Mouse (Mus musculus): ENCODE results near the gene Retreg1. TPM values are rescaled to one million over a fixed set of nuclear protein-coding genes. Genes with fewer than 3 reads are reported as not detected.
A peak's percentile ranks its signal among the peaks of the same experiment; 100 is the strongest.
"Not testable (repeated sequence)": the region's sequence is repeated elsewhere in the genome, so short reads cannot be mapped to it uniquely, and the experiment has no call there.

Gene Retreg1
- total RNA-seq, 2 experiments from 2014 or later: 101 to 102 TPM

DNA sequence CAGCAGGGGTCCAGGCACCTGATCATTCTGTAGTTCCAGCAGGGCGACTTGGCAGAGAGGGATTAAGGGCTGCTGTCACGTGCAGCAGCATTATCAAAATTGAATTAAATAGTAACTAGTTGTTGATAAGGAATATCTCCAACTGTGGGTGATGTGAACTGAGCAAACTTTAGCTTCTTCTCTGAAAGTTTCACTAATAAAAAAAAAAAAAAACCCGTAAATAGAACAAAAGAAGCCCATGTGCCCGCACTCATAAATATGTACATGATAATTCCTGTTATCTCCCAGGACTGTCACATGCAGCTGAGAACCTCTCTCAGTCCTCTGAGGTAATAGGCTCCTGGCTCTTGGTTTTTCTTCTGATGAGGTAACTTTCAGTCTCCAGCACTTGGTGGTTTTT lies 99.4 kb downstream of the Retreg1 start:
- DNase-seq (ENCODE audit: low spot score in 2 of 2): no peak

DNA sequence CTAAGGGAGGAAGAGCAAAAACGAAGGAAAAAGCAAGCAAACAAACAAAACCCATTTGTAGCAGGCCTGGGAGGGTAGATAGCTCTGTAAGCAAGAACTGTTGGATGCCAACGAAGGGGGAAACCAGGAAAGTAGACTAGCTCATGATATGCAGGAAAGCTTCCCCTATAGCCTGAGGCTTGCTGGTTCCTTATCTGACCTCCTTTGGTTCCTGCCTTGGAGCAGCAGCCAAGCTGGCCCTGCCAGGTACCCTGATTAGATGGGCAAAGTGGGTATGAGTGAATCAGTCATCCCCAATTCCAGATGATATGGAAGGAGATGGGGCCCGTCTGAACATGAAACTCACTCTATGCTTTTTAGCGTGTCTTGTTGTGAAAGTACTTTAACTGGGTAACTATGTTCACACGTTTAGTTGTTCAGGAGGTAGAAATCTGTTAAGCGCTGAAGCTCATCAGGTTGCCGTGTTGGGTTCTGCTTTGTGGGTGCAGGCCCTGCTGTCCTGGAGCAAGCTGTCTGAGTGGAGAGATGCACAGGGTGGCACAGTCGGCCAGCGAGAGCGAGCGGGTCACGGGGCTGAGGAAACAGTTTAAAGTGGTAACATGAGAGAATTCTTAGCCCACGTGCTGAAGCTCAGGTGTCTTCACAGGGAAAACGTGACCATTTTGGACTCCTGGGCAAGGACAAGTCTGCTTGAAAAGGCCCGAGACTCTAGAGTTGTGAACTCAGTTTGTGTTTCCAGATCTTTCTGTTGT lies 100.6 kb downstream of the Retreg1 start:
- DNase-seq (ENCODE audit: low spot score in 2 of 2): no peak

DNA sequence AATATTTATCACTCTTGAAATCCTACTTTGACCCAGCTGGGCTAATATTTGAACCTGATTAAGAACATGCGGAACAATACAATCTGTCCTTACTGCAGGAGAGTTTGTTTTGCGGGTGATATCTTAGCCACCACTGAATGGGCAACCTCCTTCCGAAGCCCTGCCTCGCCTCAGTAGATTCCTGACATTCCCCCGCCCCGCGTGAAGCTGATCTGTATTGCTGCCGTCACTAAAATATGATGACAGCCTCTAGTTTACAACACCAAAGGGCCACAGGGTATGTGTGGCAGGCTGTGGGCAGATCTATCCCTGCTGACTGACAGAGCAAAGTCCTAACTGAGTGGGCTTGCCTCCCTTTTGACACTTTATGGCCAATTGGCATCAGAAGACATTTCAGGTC lies 102.2 kb downstream of the Retreg1 start:
- DNase-seq (ENCODE audit: low spot score in 2 of 2): no peak

DNA sequence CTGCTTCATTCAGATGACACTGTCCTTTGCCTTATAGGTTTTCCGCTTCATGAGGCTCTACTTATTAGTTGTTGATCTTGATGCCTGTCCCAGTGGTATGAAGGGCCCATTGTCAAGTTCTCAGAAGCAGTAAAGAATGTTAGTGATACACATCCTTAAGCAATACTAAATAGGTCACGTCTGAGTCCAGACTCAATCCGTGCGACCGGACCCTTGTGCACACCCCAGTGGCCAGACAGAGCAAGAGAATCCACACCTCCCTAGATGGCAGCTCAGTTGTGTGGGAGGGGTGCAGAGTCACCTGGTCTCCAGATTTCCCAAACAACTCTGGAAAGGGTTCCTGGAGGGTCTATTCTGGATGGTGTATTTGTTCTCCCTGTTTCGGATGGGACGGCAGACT lies 103.5 kb downstream of the Retreg1 start:
- no peak for DNase-seq (ENCODE audit: low spot score in 2 of 2)

DNA sequence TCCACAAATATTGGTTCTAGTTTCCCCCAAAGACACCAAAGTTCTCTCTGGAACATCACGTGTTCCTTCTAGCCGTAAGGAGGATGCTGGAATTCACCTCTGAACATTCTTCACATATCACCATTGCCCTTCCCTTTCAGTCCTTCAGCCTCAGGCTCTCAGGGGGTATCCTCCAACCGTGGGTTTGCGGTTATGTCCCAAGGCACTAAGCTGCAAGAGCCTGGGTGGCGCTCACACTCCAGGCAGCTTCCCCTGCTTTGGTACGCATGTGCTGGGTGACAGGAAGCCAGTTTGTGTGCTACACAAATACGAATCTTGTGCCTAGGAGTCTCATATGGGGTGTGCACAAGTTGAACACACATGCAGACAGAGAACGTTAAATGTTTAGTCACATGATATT lies 104.4 kb downstream of the Retreg1 start:
- DNase-seq (ENCODE audit: low spot score in 2 of 2): no peak

DNA sequence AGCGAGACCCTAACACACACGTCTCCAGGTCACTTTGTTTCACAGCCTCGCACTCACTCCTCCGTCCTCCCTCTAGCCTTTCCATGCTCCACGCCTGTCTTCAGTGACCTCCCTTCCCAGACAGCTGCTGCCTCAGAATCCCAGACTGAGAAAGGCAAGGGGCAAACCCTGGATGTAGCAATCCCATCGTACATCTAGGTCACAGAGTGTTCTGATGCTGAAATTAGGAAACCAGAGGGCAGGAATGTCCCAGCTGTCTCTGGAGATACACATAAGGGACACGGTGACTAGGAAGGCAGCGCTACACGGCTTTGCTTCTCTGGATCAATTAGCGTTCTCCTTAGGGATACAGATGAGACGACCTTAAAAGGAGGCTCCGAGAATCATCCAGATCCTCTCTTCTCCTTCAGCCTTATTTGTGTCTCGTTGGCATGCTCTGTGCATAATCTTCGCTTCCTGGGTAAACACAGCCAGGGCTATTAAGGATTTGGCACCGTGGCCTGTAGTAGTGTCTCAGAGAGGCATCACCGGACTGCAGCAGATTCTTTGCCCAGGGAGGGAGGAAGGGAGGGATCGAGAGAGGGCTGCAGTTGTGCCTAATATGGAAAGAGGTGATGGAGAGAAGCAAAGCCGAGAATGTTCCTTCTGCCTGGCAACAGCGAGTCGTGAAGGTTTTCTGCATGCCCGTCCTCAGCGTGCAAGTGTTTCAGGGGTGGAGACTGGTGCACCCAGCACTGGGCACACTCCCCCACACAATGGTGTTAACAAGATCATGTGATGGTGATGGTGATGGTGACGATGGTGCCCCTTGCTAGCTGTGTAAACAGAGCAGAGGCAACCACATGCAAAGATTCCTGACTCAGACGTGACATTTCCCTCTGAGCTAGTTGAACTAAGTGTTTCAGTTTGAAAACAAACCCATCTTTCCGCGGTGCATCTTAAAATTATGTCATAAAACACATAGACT lies 105.6 kb downstream of the Retreg1 start:
- DNase-seq (ENCODE audit: low spot score in 2 of 2): no peak

DNA sequence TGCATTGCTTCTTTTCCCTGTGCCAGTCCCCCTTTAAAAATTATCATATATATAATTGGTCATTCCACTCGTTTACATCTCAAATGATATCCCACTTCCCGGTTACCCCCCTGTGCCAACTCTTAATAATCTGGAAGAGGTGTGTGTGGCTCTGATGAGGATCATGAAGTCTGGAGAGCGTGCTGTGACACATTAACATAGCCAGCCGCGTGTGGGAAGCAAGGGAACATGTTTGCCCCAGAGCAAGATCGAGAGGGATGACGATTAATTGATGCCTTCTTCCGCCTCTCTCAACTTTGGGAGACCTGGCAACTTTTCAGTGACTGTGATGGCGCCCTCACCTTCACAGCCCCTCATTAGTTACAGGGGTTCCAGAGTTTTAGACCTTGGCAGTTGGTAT lies 106.7 kb downstream of the Retreg1 start:
- DNase-seq (ENCODE audit: low spot score in 2 of 2): no peak

DNA sequence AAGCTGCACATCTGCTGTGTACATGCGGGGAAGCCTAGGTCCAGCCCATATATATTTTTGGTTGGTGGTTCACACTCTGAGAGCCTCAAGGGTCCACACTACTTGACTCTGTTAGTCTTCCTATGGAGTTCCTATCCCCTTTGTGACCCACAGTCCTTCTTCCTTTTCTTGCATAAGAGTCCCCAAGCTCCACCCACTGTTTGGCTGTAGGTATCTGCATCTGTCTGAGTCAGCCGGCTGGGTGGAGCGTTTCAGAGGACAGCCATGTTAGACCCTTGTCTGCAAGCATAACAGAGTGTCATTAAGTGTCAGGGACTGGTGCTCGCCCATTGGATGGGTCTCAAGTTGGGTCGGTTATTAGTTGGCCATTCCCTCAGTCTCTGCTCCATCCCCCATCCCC lies 107.6 kb downstream of the Retreg1 start:
- no peak for DNase-seq (ENCODE audit: low spot score in 2 of 2)

DNA sequence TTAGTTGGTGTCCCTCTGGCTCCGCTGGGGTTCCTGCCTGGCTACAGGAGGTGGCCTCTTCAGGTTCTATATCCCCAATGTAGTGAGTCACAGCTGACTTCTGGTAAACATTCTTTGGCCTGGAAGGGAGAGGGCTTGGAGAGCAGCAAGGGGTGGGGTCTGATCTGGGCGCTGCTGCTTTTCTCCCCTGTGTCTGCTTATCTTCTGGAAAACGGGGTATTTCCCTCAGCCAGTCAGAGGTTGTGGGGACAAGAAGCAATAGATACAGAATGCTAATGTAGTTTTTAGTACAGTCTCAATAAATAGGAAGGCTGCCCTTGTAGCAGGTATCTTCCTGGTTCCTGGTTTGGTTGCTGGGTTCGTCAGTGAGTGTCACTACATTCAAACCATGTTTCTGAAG lies 108.1 kb downstream of the Retreg1 start:
- DNase-seq (ENCODE audit: low spot score in 2 of 2): no peak

DNA sequence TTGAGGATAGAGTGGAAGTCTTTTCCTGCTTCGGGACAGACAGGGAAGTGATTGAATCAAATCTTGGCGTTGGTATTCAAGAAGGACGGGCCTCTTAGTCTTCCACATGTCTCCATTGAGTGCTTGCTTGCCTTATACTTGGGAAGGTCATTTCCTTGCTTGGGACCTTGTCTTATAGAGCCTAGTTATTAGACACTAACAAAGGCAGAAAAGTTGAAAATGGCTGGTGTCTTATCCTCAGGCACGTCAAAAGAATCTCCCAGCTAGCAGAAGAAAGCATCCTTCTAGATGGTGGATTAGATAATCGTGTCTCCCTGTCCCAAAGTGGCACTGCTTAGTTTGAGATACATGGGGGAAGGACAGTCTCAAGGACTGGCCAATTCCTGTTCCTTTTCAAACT lies 113.0 kb downstream of the Retreg1 start:
- no peak for DNase-seq (ENCODE audit: low spot score in 2 of 2)

DNA sequence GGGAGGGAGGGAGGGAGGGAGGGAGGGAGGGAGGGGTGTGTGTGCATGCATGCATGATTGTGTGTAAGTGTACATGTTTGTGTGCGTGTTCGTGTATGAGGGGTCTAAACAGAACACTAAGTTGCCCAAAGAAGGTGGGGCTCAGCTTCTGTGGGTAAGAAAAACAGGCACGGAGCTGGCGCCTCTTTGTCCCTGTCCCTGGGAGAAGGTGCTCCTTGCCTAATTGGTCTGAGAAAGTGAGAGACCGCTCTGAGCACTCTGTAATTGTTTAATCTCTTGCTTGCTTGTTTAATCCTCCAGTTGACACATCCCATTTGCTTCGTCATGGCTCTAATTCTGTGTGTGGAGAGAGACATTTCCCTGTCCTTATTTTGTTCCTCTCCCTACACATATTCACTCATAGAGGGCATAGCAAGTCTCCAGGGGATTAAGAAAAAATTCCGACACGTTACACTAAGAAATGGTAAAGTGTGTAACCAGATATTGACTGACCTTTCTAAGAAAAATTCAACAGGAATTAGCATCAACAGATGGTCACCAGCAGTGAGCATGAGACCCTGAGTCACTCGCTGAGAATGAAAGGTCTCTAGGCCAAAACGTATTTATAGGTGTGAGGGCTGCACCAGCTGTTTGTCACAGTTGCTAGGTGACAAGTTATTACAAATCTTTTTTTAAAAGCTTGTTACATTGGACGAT lies 113.6 kb downstream of the Retreg1 start:
- no peak for DNase-seq (ENCODE audit: low spot score in 2 of 2)

DNA sequence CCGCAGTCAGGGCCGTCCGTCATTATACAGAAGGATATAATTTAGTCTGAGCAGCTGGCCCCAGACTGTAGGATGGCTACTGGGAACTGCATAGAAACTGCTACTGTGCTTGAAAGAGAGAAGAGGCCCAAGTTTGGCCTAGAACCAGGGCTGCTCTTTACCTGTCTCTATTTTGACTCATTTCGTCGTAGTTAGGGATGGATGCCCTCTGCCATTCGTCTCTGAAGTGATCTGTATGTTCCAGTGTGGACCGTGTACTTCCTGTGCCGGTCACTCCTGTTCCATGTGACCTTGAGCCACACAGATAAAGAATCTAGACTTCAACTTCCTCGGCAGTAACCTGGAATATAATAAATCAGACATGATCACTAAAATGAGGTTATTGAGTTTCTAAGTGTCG lies 114.7 kb downstream of the Retreg1 start:
- no peak for DNase-seq (ENCODE audit: low spot score in 2 of 2)

DNA sequence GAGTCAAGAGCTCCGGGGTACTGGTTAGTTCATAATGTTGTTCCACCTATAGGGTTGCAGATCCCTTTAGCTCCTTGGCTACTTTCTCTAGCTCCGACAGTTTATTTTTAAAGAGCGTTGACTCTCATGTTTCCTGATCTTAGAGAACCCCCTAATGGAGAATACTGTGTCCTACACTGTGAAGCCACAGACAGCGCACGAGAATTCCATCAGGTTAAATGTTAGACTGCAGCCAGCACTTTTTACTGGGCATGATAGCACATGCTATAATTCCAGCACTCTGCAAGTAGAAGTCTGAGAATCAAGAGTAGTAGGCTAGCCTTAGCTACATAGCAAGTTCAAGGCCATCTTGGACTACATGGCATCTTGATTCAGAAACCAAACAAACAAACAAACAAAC lies 116.4 kb downstream of the Retreg1 start:
- DNase-seq (ENCODE audit: low spot score in 2 of 2): no peak

DNA sequence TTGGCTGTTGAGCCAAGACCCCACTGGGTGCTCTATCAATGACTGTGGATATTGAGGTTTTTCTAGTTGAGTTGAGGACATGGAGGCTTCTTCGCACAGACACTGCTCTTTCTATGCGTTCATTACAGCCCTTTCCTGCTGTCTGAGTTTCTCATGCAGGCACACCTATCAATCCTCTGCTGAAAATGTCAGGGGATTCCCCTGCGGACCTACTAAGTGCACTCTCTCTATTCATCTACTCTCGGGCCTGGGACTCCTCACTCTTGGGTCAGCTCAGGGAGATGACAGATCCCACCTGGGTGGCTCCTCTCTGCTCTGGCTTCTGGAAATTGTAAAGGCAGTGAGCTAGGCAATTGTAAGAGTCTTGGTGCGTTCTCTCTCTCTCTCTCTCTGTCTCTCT lies 117.3 kb downstream of the Retreg1 start:
- no peak for DNase-seq (ENCODE audit: low spot score in 2 of 2)

DNA sequence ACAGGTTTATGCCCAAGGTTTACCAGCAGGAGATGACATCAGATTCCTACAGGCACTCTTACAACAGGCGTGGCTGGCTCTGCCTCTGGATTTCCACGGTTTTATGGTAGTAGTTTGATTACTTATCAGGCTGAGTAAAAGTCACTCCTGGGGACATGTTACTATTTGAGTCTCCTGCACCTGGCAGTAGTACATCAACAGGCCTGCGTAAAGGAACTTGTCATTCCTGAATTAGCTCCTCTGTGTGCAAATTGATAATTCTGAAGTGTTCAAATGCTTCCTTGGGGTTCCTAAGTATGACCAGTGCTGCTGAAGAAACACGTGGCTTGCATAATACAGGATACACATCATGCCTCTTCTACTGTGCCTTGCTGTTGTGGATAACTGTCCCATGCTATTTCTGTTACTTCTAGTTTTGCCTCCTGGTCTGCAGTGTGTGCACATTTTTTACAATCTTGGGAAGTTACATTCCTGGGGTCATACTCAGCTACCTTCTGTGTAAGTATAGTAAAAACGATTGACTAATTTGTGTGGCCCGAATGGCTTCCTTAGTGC lies 123.3 kb downstream of the Retreg1 start:
- no peak for DNase-seq (ENCODE audit: low spot score in 2 of 2)

DNA sequence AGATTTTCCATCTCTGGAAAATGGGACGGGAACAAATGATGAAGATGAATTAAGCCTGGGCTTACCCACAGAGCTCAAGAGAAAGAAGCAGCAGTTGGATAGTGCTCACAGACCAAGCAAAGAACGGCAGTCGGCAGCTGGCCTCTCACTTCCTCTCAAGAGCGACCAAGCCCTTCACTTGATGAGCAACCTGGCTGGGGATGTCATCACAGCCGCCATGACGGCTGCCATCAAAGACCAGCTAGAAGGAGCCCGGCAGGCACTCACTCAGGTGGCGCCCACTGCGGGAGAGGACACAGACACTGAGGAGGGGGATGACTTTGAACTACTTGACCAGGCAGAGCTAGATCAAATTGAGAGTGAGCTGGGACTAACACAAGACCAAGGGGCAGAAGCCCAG lies 128.6 kb downstream of the Retreg1 start:
- DNase-seq (ENCODE audit: low spot score in 2 of 2): no peak

DNA sequence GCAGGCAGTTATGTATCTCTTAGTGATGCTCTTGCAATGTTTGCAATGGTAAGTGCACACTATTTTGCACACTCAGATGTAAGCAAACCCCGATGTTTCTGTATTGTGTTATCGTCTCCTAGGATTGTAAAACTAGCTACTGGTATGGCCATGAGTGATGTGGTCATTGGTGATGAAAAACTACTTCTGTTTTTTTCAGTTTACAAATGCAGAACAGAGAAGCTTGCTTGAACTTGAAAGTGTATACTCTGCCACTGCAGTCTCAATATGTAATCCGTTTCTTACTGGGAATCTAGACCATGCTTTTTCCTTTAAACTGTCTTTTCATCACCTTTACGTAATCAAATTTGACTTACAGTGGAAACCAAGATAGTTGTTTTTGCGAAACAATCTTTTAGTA lies 129.8 kb downstream of the Retreg1 start:
- DNase-seq (ENCODE audit: low spot score in 2 of 2): no peak

DNA sequence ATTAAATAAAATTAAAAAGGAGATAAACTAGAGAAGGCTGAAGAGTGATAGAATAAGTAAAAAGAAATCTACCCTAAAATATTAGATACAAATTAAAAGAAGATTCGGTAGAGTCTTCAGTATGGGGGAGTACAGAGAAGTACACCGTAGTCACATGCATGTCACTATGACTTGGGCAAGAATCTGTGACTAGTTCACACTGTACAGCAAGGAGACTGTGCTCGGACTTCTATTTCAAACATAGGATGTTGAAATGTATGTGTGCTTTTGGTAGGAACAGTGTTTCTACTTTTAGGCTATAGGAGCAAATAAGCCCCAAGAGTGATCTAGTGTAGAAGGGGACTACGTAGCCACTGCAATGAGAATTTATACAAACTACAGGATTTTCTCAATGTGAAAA lies 131.4 kb downstream of the Retreg1 start:
- no peak for DNase-seq (ENCODE audit: low spot score in 2 of 2)

DNA sequence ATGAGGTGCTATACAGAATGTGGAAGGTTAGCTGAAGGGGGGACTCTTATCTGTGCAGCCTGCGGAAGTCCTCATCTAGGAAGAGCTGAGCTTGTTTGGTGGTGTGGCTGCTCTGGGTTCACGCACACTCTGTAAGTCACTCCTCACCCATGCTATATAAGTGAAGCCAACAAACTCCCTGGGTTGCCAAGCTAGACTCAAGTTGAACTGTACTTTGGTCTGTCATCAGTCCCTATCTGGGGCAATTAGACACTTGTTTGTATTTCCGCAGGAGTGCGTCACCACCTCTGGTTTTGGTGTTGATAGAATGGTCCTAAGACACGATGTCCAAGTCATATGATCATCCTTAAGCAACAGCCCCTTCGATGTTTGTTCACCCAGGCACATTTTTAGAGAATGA lies 132.8 kb downstream of the Retreg1 start:
- no peak for DNase-seq (ENCODE audit: low spot score in 2 of 2)

DNA sequence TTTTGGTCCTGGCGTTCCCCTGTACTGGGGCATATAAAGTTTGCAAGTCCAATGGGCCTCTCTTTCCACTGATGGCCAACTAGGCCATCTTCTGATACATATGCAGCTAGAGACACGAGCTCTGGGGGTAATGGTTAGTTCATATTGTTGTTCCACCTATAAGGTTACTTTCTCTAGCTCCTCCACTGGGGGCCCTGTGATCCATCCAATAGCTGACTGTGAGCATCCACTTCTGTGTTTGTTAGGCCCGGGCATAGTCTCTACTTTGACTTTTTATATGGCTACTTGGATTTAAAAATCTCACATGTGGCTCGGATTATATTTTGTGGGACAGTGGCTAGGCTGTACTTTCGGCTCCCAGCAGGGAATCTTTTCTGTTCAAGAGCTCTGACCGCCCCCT lies 140.6 kb downstream of the Retreg1 start:
- DNase-seq (ENCODE audit: low spot score in 2 of 2): not testable (repeated sequence)

DNA sequence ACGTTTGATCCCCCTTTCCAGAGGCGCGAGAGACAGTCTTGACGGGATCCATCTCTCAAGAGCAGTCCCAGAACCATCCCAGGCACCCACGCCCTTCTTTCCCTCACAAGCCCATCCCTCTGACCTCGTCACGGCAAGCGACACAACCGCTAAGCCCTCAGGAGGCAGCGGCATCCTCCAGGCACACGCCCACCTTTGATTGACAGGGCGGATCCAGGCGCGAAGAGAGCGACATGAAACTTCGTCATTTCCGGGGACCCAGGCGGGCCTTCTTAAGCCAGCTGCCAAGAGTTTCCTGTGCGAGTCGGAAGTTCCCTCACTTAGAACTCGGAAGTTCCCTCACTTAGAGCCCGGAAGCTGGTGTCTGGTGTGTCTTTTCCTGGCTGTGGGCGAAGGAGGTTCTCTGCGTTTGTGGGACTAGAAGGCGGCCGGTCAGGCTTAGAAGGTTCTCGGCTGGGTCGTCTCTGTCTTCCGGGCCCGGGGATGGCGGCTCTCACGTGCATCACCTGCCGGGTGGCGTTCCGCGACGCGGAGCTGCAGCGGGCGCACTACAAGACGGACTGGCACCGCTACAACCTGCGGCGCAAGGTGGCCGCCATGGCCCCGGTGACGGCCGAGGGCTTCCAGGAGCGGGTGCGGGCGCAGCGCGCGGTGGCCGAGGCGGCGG lies 141.2 kb downstream of the Retreg1 start, which contains the start of gene Zfp622:
TSS of gene Zfp622 (plus strand) at position 300 of the 667 bp plus-strand sequence.
- peak; percentile 84 to 94 for DNase-seq (ENCODE audit: low spot score in 2 of 2)
